Mouse (Mus musculus) ES-Bruce4 (cell line): ENCODE results near the gene Daglb.

Experiments
- CTCF ChIP-seq: IDR thresholded peaks from one replicate; pipeline ENCODE4 v1.8.1; 2011; ENCODE audit warnings: low read depth, low read length
- POLR2A ChIP-seq: IDR thresholded peaks from one replicate; pipeline ENCODE4 v1.8.1; 2011; ENCODE audit warnings: low read length; ENCODE audit not compliant: insufficient read depth

GRCm38 (mm10) chr5:143434421-143434820 is 30.0 kb upstream of the Daglb start:
- TF ChIP-seq POLR2A, result no peak
- peak; percentile 93 for TF ChIP-seq CTCF
